Mouse (Mus musculus) NIH3T3 (cell line): Measurements from ENCODE around the gene Birc7.

Experiments used
- DNase-seq: peaks from one replicate; pipeline ENCODE4 v3.0.0-alpha.2; 2012; ENCODE audit warnings: low read depth

The Birc7 gene

DNA sequence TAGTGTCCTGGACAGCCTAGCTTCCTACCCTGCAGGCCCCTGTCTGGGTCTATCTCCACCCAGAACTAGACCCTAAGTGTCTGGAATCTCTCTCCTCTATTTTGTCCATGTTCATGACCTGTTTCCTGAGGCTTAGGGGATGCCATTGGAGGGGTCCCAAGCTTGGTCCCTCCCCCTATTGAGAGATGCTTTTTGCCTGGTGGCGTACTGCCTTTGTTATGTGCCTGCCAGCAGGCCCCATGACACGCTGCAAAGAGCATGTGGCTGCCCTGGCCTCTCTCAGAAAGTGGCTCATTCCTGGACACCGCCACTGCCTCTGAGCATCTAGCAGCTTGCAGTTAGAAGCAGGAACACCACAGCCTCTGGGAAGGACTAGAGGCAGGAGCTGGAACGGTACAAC, at the start of gene Birc7:
Birc7 (plus strand) TSS at position 301 of the 400 bp plus-strand sequence.
- DNase-seq: no peak

DNA sequence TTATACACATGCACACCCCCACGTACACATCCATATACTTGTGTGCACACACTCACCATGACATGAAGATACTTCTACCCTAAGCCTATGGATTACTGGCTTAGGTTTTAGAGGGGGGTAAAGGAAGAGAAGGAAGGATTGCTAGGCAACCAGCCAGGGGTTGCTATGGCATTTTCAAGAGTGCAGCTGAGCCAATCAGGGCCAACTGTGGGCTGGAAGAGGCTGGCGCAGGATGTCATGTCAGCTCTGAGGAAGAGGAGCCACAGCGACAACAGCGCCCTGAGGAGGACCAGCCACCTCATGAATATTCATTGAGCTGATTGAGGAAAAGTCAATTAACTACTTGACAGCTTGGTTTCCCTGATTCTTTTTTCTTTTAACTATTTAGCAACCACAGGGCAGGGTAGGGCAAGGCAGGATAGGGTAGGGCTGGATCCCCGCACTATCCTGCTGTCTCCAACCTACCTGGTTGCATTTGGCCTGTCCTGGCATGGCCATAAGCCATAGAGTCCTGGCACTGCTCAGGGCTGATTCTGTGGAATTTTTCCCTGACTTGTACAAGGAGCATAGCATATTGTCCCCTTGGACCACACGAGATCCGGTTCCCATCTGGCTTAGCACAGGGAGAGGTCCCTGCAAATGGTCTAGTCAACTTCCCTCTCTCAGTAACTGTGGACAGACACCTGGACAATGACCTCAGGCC, 49.3 kb upstream of the Birc7 start:
- DNase-seq: no peak

GRCm38 (mm10) chr2:180881281-180881680, 47.5 kb upstream of the Birc7 start:
- DNase-seq: no peak

- DNase-seq: peak; percentile 14
Measured at GRCm38 (mm10) chr2:180885270-180885669, 43.6 kb upstream of the Birc7 start.

- DNase-seq: no peak
Measured at GRCm38 (mm10) chr2:180889271-180889920, 39.4 kb upstream of the Birc7 start.

GRCm38 (mm10) chr2:180889921-180890280, 38.9 kb upstream of the Birc7 start:
- no peak for DNase-seq

GRCm38 (mm10) chr2:180890422-180891074, 38.3 kb upstream of the Birc7 start:
- DNase-seq: peak; percentile 7

DNA sequence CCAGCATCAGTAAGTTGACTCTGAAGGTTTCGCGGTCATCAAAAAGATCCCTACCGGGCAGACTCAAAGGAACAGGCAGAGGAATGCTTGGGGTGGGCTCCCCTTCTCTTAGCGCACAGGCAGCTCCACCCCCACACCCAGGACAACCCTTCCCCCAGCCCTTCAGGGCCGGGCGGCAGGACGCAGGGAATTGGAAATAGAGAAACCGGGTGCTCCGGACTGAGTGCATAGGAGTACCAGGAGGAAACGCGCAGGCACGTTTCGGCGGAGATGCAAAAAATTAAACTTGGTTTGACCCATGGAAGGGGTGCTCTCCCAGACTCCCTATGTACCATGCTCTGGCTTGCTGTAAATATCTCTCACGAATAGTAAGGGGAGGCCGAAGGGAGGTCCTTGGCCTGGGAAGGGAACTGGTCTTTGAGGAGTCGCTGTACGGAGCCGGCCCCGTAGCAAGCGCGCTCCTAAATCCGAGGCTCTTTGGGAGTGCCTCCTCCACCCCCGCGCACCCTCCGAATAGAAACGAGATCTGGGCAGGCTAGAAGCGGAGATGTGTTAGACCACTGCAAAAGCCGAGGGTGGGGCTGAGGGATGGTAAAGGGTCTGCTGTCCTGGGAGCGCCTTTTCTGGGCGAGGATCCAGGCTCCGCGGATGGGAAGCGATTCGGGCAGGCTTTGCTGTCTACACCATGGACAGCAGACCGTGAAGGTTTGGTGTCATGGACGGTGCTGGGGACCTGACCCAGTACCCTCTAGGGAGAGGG, 37.6 kb upstream of the Birc7 start:
- DNase-seq: no peak

- DNase-seq: no peak
Measured at GRCm38 (mm10) chr2:180891835-180892323, 36.9 kb upstream of the Birc7 start.

- DNase-seq: no peak
Measured at GRCm38 (mm10) chr2:180892841-180893521, 35.8 kb upstream of the Birc7 start.

DNA sequence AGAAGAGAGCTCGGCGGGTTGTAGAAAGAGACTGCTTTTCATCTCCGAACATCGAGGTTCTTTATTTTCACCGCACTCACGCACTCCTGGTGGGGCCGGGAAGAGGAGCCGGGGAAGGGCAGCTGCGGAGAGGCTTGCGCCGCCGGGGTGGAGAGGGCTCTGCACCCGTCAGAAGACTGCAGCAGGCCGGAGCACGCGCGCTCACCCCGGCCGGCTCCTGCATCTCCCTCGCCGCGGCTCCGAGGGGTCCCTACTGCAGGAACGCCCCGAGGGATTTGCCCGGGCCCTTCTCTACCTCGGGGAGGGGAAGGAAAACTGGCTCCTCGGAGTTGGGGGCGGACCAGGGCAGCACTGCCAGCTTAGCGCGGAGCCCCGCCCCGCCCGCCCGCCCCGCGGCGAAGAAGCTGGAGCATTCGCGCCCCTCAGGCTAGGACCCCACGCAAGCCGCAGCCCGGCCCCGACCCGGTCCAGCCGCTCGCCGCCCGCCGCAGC, 35.2 kb upstream of the Birc7 start:
- no peak for DNase-seq

DNA sequence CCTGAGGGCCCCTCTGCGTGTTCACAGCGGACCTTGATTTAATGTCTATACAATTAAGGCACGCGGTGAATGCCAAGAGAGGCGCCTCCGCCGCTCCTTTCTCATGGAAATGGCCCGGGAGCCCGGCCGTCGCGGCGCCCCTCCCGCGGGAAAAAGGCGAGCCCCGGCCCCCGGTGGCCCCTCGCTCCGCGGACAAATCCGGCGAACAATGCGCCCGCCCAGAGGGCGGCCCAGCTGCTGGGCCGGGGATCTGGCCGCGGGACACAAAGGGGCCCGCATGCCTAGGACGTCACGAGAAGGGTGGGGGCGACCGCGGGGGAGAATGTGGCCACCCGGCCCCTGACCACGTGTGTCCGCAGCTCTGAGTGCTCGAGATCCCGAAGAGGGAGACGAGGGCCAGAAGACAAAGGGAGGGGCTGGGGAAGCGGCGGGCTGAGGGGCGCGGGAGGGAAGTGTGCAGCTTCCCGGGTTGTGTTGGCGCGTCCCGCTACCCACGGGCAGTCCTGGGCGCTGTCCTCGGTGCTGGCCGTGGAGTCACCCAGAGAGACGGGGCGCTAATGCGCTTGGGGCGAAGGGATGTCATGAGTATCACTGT, 34.7 kb upstream of the Birc7 start:
- DNase-seq: no peak

DNA sequence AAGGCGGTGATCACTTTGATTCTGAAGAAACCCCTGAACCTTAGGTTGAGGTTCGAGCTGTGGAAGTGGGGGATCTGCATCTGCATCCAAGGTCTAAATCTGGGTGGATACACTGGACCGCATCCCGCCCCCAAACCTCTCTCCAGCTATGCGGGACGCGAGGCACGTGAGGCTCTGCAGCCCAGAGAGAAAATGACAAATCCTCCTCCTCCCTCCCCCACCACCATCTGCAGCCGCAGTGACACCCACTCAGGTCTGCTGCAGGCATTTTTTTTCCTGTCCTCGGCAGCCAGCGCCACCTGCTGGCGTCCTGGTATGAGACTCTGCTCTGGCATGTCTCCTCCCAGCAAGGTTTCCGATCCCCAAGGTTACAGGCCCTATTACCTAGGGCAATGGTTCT, 34.1 kb upstream of the Birc7 start:
- peak; percentile 70 for DNase-seq

GRCm38 (mm10) chr2:180895321-180895720, 33.5 kb upstream of the Birc7 start:
- no peak for DNase-seq

- DNase-seq: no peak
Measured at GRCm38 (mm10) chr2:180895837-180896525, 32.8 kb upstream of the Birc7 start.

DNA sequence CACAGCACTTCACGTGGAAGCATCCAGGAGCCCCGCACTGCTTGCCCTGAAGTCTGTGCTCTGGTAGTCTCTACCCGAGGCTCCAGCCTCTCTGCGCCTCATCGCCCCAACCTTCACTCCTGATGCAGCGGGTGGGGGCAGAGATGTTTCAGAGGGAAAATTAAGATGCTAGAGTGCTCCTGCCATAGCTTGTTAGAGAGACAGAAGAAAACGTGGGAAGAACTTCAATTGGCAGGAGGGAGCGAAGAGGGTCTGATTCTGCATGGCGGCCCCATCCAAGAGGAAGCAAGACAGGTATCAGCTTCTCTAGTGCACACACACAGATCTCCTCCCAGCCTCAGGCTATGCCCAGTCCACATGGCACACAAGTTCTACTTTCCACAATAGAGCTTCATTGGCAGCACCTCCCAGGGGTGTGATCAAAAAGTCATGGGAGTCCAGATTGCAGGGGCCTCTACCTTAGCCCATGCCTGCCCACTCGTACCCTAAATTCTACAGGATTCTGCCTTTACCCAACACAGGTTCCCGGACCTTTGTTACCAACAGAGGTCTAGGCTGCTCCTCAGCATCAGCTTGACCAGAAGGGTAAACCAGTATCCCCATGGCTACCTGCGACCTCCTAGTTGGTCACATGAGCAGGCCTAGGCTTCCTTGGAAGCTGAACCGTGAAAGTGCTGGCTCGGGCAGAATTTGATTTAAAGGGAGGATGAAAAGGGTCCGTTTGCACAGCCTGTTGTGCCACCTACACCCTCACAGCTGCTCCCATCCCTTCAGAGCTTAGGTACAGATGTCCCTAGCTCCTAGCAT, 31.8 kb upstream of the Birc7 start:
- no peak for DNase-seq

- no peak for DNase-seq
Measured at GRCm38 (mm10) chr2:180897857-180898256, 31.0 kb upstream of the Birc7 start.

DNA sequence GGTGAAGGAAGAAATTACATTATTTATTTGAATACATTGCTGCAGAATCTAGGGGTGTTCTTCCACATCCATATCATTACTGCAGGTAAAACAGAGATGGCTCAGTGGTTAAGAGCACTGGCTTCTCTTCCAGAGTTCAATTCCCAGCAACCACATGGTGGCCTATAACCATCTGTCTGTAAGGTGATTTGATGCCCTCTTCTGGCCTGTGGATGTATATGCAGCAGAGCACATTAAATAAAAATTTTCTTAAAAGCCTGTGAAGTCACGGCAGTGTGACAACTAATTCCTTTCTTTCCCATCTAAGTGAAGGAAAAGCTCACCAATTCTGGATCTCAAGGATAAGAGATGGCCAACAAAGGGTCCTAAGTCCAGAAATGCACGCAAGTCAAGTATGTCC, 26.7 kb upstream of the Birc7 start:
- peak; percentile 66 for DNase-seq

GRCm38 (mm10) chr2:180904435-180905208, 24.2 kb upstream of the Birc7 start:
- DNase-seq: no peak
